Mouse (Mus musculus) neural tube, embryonic 12.5 days (tissue): ENCODE results near the gene 3100002H09Rik. TPM values are rescaled to one million over a fixed set of nuclear protein-coding genes. Genes with fewer than 3 reads are reported as not detected.

Experiments
- ATAC-seq: fragments of 200-750 bp; cut with Nextera tagmentation; 2 replicates; pipeline ENCODE4 v1.8.0; 2017; ENCODE audit warnings: low read depth, mild to moderate bottlenecking, moderate TSS enrichment, moderate library complexity; ENCODE audit not compliant: low FRiP score
- H3K27ac ChIP-seq: fragments of 300-500 bp; sonication (generic); 2 replicates; pipeline ENCODE4 v1.5.1; 2016
- H3K27me3 ChIP-seq: fragments of 300-500 bp; sonication (generic); replicated peaks from 2 replicates; pipeline ENCODE4 v1.6.1; 2016; ENCODE audit warnings: mild to moderate bottlenecking
- H3K36me3 ChIP-seq: fragments of 300-500 bp; sonication (generic); 2 replicates; pipeline ENCODE4 v1.6.1; 2016; ENCODE audit warnings: mild to moderate bottlenecking
- H3K4me1 ChIP-seq: fragments of 300-500 bp; sonication (generic); 2 replicates; pipeline ENCODE4 v1.6.1; 2016
- H3K4me2 ChIP-seq: fragments of 300-500 bp; sonication (generic); replicated peaks from 2 replicates; pipeline ENCODE4 v1.6.1; 2016; ENCODE audit warnings: mild to moderate bottlenecking
- H3K4me3 ChIP-seq: fragments of 300-500 bp; sonication (generic); 2 replicates; pipeline ENCODE4 v1.5.1; 2016
- H3K9ac ChIP-seq: fragments of 300-500 bp; sonication (generic); 2 replicates; pipeline ENCODE4 v1.6.1; 2016; ENCODE audit warnings: mild to moderate bottlenecking
- H3K9me3 ChIP-seq: fragments of 300-500 bp; sonication (generic); 2 replicates; pipeline ENCODE4 v1.6.1; 2016; ENCODE audit warnings: mild to moderate bottlenecking
- WGBS: fragments of 180-500 bp; shearing (Covaris S2); methylation state at CpG from one replicate; pipeline ENCODE4 v1.1.7; 2016; 5-methylcytosine and 5-hydroxymethylcytosine counted together
- polyA plus RNA-seq: library from polyadenylated mRNA; unstranded; fragments of >200 nt; fragmentation: Nextera tagmentation; extraction: Ambion mirVana; gene quantifications from 2 replicates; pipeline ENCODE4 v1.2.1, GENCODE M21; 2016

Gene 3100002H09Rik
- polyA plus RNA-seq, 1 experiment from 2014 or later, result 0.84 TPM

- no peak overlapping the region for H3K9ac ChIP-seq
- no peak overlapping the region for H3K27ac ChIP-seq
- no peak overlapping the region for H3K4me2 ChIP-seq
- H3K9me3 ChIP-seq, result no peaks in the 10 kb centered on the region
- no peak overlapping the region for H3K4me3 ChIP-seq
- no peaks in the 10 kb centered on the region for H3K36me3 ChIP-seq
- H3K4me1 ChIP-seq, result peaks cover 33% of the 10 kb centered on the region
- no peak for ATAC-seq
- peaks cover 6% of the 10 kb centered on the region for H3K27me3 ChIP-seq
- WGBS, result 84% methylated on average over 4 of the region's 4 CpGs
These were observed 1.2 kb upstream of the 3100002H09Rik start for GRCm38 (mm10) chr4:124611768-124612167.

- Histone ChIP-seq H3K27me3 (peaks cover 12% of the 10 kb centered on the region; the same call in 1 of the 2 replicates), H3K36me3 (no peaks in the 10 kb centered on the region), H3K27ac (no peak overlapping the region), H3K9ac (no peak overlapping the region), H3K4me2 (no peak overlapping the region), H3K9me3 (no peaks in the 10 kb centered on the region), H3K4me3 (no peak overlapping the region), H3K4me1 (peaks cover 18% of the 10 kb centered on the region)
- no peak for ATAC-seq
- 68% methylated on average over 2 of the region's 2 CpGs for WGBS
These were observed 537 bp downstream of the 3100002H09Rik start for GRCm38 (mm10) chr4:124610066-124610465.

GRCm38 (mm10) chr4:124607166-124607565 is 3.4 kb downstream of the 3100002H09Rik start:
- peaks cover 27% of the 10 kb centered on the region for H3K27me3 ChIP-seq
- H3K4me2 ChIP-seq, result no peak overlapping the region
- no peak for ATAC-seq
- no peaks in the 10 kb centered on the region for H3K4me1 ChIP-seq
- H3K36me3 ChIP-seq, result no peaks in the 10 kb centered on the region
- no peaks in the 10 kb centered on the region for H3K9me3 ChIP-seq
- WGBS, result 70% methylated on average over 8 of the region's 8 CpGs
- H3K27ac ChIP-seq, result no peak overlapping the region
- H3K4me3 ChIP-seq, result no peak overlapping the region
- no peak overlapping the region for H3K9ac ChIP-seq

GRCm38 (mm10) chr4:124606180-124606579 is 4.4 kb downstream of the 3100002H09Rik start:
- no peaks in the 10 kb centered on the region for H3K4me1 ChIP-seq

GRCm38 (mm10) chr4:124605255-124605654 is 5.3 kb downstream of the 3100002H09Rik start:
- H3K4me1 ChIP-seq, result no peaks in the 10 kb centered on the region
- no peak overlapping the region for H3K27ac ChIP-seq
- H3K4me2 ChIP-seq, result no peak overlapping the region
- no peaks in the 10 kb centered on the region for H3K36me3 ChIP-seq
- no peak for ATAC-seq
- 64% methylated on average over 5 of the region's 5 CpGs for WGBS
- H3K9ac ChIP-seq, result no peak overlapping the region
- H3K27me3 ChIP-seq, result peaks cover 27% of the 10 kb centered on the region
- no peaks in the 10 kb centered on the region for H3K9me3 ChIP-seq
- no peak overlapping the region for H3K4me3 ChIP-seq

More at GRCm38 (mm10) chr4:124606180-124606579, 4.4 kb downstream of the 3100002H09Rik start:
- Histone ChIP-seq H3K36me3 (no peaks in the 10 kb centered on the region), H3K4me2 (no peak overlapping the region), H3K4me3 (no peak overlapping the region), H3K9me3 (no peaks in the 10 kb centered on the region), H3K9ac (no peak overlapping the region), H3K27me3 (peaks cover 27% of the 10 kb centered on the region), H3K27ac (no peak overlapping the region)
- WGBS, result 78% methylated on average over 3 of the region's 3 CpGs
- no peak for ATAC-seq

- Histone ChIP-seq H3K27ac (no peak overlapping the region), H3K4me3 (no peak overlapping the region), H3K9ac (no peak overlapping the region), H3K9me3 (no peaks in the 10 kb centered on the region), H3K4me1 (no peaks in the 10 kb centered on the region), H3K36me3 (no peaks in the 10 kb centered on the region), H3K27me3 (peaks cover 27% of the 10 kb centered on the region), H3K4me2 (no peak overlapping the region)
- WGBS, result 16% methylated on average over 9 of the region's 9 CpGs
- no peak for ATAC-seq
These were observed 6.9 kb downstream of the 3100002H09Rik start for GRCm38 (mm10) chr4:124603712-124604111.

GRCm38 (mm10) chr4:124595929-124596328 is 14.7 kb downstream of the 3100002H09Rik start:
- H3K4me3 ChIP-seq, result no peak overlapping the region
- peaks cover 10% of the 10 kb centered on the region for H3K4me1 ChIP-seq
- peaks cover 18% of the 10 kb centered on the region for H3K27me3 ChIP-seq
- no peaks in the 10 kb centered on the region for H3K36me3 ChIP-seq
- no peak for ATAC-seq
- H3K9me3 ChIP-seq, result no peaks in the 10 kb centered on the region
- no peak overlapping the region for H3K9ac ChIP-seq
- H3K4me2 ChIP-seq, result no peak overlapping the region
- no peak overlapping the region for H3K27ac ChIP-seq
- WGBS, result 89% methylated on average over 9 of the region's 9 CpGs

GRCm38 (mm10) chr4:124594933-124595332 is 15.7 kb downstream of the 3100002H09Rik start:
- ATAC-seq, result no peak
- Histone ChIP-seq H3K36me3 (no peaks in the 10 kb centered on the region), H3K4me1 (peaks cover 10% of the 10 kb centered on the region), H3K9ac (no peak overlapping the region), H3K27ac (no peak overlapping the region), H3K27me3 (peaks cover 18% of the 10 kb centered on the region), H3K4me2 (no peak overlapping the region), H3K9me3 (no peaks in the 10 kb centered on the region), H3K4me3 (no peak overlapping the region)
- 34% methylated on average over 13 of the region's 13 CpGs for WGBS

- H3K36me3 ChIP-seq, result no peaks in the 10 kb centered on the region
- WGBS, result 68% methylated on average over 9 of the region's 9 CpGs
- H3K9ac ChIP-seq, result no peak overlapping the region
- no peak overlapping the region for H3K4me3 ChIP-seq
- H3K4me2 ChIP-seq, result no peak overlapping the region
- H3K4me1 ChIP-seq, result peaks cover 10% of the 10 kb centered on the region
- H3K27ac ChIP-seq, result no peak overlapping the region
- no peak for ATAC-seq
- no peaks in the 10 kb centered on the region for H3K9me3 ChIP-seq
- H3K27me3 ChIP-seq, result peaks cover 20% of the 10 kb centered on the region
These were observed 16.9 kb downstream of the 3100002H09Rik start for GRCm38 (mm10) chr4:124593691-124594090.

GRCm38 (mm10) chr4:124593210-124593609 is 17.4 kb downstream of the 3100002H09Rik start:
- Histone ChIP-seq H3K36me3 (no peaks in the 10 kb centered on the region), H3K27ac (no peak overlapping the region), H3K27me3 (peaks cover 22% of the 10 kb centered on the region), H3K4me1 (peaks cover 10% of the 10 kb centered on the region), H3K4me2 (no peak overlapping the region), H3K9ac (no peak overlapping the region), H3K4me3 (no peak overlapping the region), H3K9me3 (no peaks in the 10 kb centered on the region)
- no peak for ATAC-seq

GRCm38 (mm10) chr4:124592241-124592640 is 18.4 kb downstream of the 3100002H09Rik start:
- WGBS, result 82% methylated on average over 5 of the region's 5 CpGs

GRCm38 (mm10) chr4:124580695-124581094 is 29.9 kb downstream of the 3100002H09Rik start:
- 87% methylated on average over 7 of the region's 7 CpGs for WGBS
- no peaks in the 10 kb centered on the region for H3K9me3 ChIP-seq
- H3K27ac ChIP-seq, result no peak overlapping the region
- H3K27me3 ChIP-seq, result peaks cover 24% of the 10 kb centered on the region
- 0 out of 2 replicates have a peak, but pooled peaks cover 5% of the 10 kb centered on the region for H3K4me1 ChIP-seq
- no peak overlapping the region for H3K9ac ChIP-seq
- no peaks in the 10 kb centered on the region for H3K36me3 ChIP-seq
- no peak overlapping the region for H3K4me2 ChIP-seq
- H3K4me3 ChIP-seq, result no peak overlapping the region
- ATAC-seq, result no peak

More at GRCm38 (mm10) chr4:124592241-124592640, 18.4 kb downstream of the 3100002H09Rik start:
- Histone ChIP-seq H3K36me3 (no peaks in the 10 kb centered on the region), H3K27me3 (peaks cover 22% of the 10 kb centered on the region), H3K27ac (no peak overlapping the region), H3K4me2 (no peak overlapping the region), H3K9me3 (no peaks in the 10 kb centered on the region), H3K9ac (no peak overlapping the region), H3K4me3 (no peak overlapping the region), H3K4me1 (peaks cover 10% of the 10 kb centered on the region)
- ATAC-seq, result no peak

GRCm38 (mm10) chr4:124575955-124576445 is 34.6 kb downstream of the 3100002H09Rik start:
- Histone ChIP-seq H3K9ac (no peak overlapping the region), H3K27ac (no peak overlapping the region), H3K36me3 (no peaks in the 10 kb centered on the region), H3K9me3 (no peaks in the 10 kb centered on the region), H3K27me3 (peaks cover 56% of the 10 kb centered on the region), H3K4me2 (peak overlapping the region; percentile 95), H3K4me1 (peaks cover 18% of the 10 kb centered on the region), H3K4me3 (peak overlapping the region; percentile 47)
- WGBS, result 2% methylated on average over 7 of the region's 7 CpGs
- no peak for ATAC-seq
